Mouse (Mus musculus): ENCODE measurements around the gene Scly. TPM values are rescaled to one million over a fixed set of nuclear protein-coding genes. Genes with fewer than 3 reads are reported as not detected.

The Scly gene
- polyA plus RNA-seq (2012; rRNA removed; ENCODE audit: low replicate concordance): 22.5 and 30.5 TPM in 2 replicates

DNA sequence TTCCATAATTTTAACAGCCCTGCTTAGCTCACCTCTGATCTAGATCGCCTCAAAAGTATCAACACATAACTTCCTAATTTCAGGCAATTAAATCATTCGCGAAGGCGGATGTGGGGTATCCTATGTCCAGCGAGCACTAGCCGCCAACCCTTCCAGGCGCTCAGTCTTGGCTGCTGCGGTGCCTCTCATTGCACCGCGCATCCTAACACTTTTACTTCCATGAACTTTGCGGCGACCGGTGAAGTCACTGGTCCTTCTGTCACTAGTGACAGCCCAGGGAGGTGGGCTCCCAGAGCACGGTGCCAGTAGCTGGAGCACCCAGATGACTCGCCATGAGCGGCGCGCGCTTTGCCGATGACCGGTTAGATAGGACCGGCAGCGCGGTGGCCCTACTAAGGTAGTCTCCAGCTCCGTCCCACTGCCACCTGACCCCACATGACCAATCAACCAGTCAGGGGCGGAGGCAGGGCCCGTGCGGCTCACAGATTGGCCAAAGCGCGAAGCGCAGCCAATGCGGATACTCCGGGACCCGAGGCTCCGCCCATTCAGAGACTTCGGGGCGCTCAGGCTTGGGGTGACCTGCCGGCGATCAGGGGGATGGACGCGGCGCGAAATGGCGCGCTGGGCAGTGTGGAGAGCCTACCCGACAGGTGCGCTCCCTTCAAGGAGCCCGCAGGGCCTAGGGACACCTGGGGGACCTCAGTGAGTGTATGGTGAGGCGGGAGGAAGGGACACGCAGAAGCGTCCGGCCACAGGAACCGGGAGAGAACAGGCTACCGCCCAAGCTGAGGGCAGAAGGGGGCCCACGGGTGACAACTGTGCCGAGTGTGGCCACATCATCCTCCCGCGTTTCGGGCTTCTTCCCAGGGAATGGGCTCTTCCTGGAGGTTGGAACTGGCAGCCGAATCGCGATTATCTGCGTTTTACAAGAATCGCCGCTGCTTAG is at the start of gene Scly:
Scly (plus strand) TSS at position 540 of the 946 bp plus-strand sequence.

DNA sequence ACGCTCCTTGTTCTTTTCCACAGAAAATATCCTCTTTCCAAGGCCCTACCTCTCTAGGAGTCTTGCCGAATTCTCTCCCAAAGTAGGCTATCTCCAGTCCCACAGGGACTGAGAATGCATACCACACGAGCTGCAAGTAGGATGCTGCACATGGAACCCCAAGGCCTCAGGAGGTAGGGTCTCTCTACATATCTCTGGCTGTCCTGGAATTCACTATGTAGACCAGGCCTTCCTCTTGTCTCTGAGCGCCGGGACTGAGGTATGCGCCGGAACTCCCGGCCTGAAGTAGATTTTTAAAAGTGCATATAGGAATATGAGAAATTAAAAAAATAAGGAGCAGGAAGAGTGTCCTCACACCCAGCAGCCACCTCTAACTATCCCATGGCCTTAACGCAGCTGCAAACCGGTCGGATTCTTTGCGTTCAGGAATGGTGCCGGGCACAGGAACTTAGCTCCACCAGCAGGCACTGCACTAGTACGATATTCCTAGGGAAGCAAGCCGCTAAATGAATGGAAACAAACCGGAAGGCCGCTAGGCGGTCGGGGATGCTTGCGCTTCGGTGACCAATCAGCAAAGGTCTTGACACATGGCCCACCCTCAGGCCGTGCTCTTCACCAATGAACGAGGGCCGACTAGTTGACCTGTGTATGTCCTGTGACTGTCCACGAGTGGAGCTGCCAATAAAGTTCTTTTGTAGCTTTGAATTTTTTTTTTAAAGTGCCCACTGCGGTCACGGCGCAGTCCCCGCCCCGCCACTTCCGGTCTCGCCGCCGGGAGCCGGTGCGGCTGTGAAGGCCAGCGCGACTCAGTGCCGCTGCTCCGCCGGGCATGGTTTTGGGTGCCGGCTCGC is 48.3 kb upstream of the Scly start, which contains the start of gene Ube2f:
Ube2f (plus strand) TSS at position 741 of the 851 bp plus-strand sequence.

DNA sequence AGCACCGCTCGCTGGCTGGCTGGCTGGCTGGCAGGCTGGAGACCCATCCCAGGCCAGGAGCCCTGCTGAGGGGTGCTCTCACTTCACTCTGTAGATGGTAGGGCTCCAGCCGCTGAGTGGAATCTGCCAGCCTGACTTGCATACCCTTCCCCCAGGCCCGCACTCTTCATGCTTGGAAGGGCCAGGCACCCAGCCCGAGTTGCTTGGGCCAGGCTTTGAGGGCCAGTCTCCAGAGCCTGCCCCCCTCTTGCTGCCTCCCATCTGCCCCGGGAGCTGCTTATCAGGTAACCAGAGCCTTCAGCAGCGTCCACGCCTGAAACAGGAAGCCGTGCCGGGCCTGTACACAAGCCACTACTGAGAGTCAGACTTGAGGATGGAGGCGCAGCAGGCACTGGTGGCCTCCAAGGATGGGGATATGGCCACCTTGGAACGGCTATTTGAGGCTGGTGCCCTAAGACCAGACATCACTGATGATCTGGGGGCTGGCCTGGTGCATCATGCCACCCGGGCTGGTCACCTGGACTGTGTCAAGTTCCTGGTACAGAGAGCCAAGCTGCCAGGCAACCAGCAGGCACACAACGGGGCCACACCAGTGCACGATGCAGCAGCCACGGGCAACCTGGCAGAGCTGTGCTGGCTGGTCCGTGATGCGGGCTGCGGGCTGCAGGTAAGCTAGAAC is 23.8 kb downstream of the Scly start, which contains the start of gene Espnl:
Espnl (plus strand) TSS at position 316 of the 679 bp plus-strand sequence.

DNA sequence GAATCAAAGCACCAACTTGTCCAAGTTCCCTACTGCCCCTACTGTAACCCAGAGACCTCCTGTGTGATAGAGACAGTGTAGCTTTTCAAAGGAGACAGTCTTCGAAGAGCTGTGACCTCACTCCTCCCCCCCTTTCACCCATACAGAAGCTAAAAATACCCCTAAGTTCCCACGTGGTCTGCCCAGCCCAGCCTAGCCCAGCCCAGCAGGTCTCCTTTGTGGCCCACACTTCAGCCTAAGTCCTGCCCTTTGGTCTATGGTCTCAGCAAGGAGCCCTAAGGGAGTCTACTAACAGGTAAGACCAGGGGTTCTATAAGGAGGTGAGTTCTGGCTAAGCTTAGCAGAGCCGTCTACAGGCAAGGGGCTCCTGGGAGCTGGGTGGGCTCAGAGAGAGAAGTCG is 52.7 kb downstream of the Scly start, which contains the start of gene Klhl30:
Klhl30 (plus strand) TSS at position 176 of the 400 bp plus-strand sequence.

DNA sequence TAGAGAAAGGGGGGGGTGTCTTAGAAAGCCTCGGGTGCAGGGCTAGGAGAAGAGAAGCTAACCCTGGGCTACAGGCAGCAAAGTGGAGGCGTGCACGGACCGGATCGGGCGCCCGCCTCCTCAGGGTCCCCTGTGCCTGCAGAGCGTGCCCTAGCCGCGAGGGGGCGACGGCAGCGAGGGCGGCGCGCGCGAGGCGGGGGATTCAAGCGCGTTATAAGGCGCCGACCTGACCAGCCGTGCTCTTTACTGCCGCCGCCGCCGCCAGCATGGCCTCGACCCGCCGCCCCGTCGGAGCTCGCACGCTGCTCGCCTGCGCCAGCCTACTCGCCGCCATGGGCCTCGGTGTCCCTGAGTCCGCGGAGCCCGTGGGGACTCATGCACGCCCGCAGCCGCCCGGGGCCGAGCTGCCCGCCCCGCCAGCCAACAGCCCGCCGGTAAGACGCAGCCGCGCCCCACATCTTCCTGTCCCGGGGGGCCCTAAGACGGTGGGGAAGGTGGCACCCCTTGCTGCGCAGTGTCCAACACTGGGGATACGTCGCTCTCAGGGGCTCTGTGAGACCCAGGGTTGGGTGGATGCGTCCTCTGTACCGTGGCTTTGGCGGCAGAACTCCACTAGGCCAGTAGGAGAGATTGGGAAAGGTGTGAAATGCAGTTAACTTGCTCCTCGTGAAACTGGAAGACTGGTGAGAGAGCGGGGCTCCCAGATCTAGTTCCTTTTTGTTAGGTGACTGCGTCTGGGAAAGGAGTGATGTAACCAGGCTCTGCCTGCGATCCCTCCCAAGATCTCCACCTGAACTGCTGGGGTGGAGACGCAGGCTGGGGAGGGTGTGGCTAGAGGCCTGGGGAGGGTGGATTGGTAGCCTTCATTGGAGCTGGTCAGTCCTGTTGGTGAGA is 68.3 kb downstream of the Scly start, which contains the start of gene Erfe:
Erfe (plus strand) TSS at position 216 of the 894 bp plus-strand sequence.

Other genes starting within 250 kb of the Scly start
- gene Rbm44, start 153.2 kb upstream of the Scly start, polyA plus RNA-seq (2012; rRNA removed; ENCODE audit: low replicate concordance): not detected in 2 replicates
- 20.0 and 37.1 TPM in 2 replicates for gene Ramp1, start 118.5 kb upstream of the Scly start, polyA plus RNA-seq (2012; rRNA removed; ENCODE audit: low replicate concordance)
- 33.9 and 55.3 TPM in 2 replicates for gene Ube2f, start 48.0 kb upstream of the Scly start, polyA plus RNA-seq (2012; rRNA removed; ENCODE audit: low replicate concordance)
- gene Espnl, start 23.7 kb downstream of the Scly start, polyA plus RNA-seq (2012; rRNA removed; ENCODE audit: low replicate concordance): 0.09 and 0.39 TPM in 2 replicates
- 0.49 and 20.0 TPM in 2 replicates for gene Klhl30, start 52.7 kb downstream of the Scly start, polyA plus RNA-seq (2012; rRNA removed; ENCODE audit: low replicate concordance)
- 0.16 and 0.37 TPM in 2 replicates for gene Erfe, start 68.1 kb downstream of the Scly start, polyA plus RNA-seq (2012; rRNA removed; ENCODE audit: low replicate concordance)
- gene Ilkap, start 100.5 kb downstream of the Scly start, polyA plus RNA-seq (2012; rRNA removed; ENCODE audit: low replicate concordance): 49.6 and 53.5 TPM in 2 replicates
- 32.4 and 59.6 TPM in 2 replicates for gene Hes6, start 115.7 kb downstream of the Scly start, polyA plus RNA-seq (2012; rRNA removed; ENCODE audit: low replicate concordance)
- gene Per2, start 161.0 kb downstream of the Scly start, polyA plus RNA-seq (2012; rRNA removed; ENCODE audit: low replicate concordance): 10.6 TPM in 2 replicates
- 4.7 and 5.7 TPM in 2 replicates for gene Traf3ip1, start 196.3 kb downstream of the Scly start, polyA plus RNA-seq (2012; rRNA removed; ENCODE audit: low replicate concordance)
- gene Asb1, start 242.2 kb downstream of the Scly start, polyA plus RNA-seq (2012; rRNA removed; ENCODE audit: low replicate concordance): 6.4 and 10.7 TPM in 2 replicates

Data from mammary gland, adult 2 months (tissue).